Mouse (Mus musculus) stomach, postnatal 0 days (tissue): Measurements from ENCODE around the gene Clba1.

ENCODE experiments used
- CTCF ChIP-seq: IDR thresholded peaks from 2 replicates; pipeline ENCODE4 v1.5.1; 2016; ENCODE audit warnings: antibody characterized with exemption, low read depth, mild to moderate bottlenecking, moderate library complexity
- EP300 ChIP-seq: optimal IDR thresholded peaks from 2 replicates; pipeline ENCODE3; 2016; ENCODE audit warnings: antibody characterized with exemption

GRCm38 (mm10) chr12:112858581-112859336 is 50.0 kb downstream of the Clba1 start:
- TF ChIP-seq CTCF (no peak), EP300 (no peak)
